Mouse (Mus musculus) liver, adult 2 months (tissue): Measurements from ENCODE around the gene Arhgdib. TPM values are rescaled to one million over a fixed set of nuclear protein-coding genes. Genes with fewer than 3 reads are reported as not detected.

Experiments
- DNase-seq: peaks from one replicate; pipeline ENCODE4 v3.0.0-alpha.2; 2011; ENCODE audit warnings: low read depth, low spot score; ENCODE audit errors: extremely low read depth
- H3K27ac ChIP-seq: fragments of 200-500 bp; replicated peaks from 2 replicates; pipeline ENCODE4 v1.5.1; 2012; ENCODE audit warnings: low read depth, mild to moderate bottlenecking, control low read depth, inconsistent platforms, low read length; ENCODE audit not compliant: insufficient read depth
- H3K27me3 ChIP-seq: fragments of 200-500 bp; 2 replicates; pipeline ENCODE4 v1.6.1; 2012; ENCODE audit warnings: mild to moderate bottlenecking, moderate library complexity, low read length, inconsistent platforms; ENCODE audit not compliant: control insufficient read depth, insufficient read depth
- H3K36me3 ChIP-seq: fragments of 200-500 bp; 2 replicates; pipeline ENCODE4 v1.6.1; 2012; ENCODE audit warnings: low read length, inconsistent platforms; ENCODE audit not compliant: control insufficient read depth, insufficient read depth
- H3K4me1 ChIP-seq: fragments of 200-500 bp; 2 replicates; pipeline ENCODE4 v1.6.1; 2011; ENCODE audit warnings: low read length; ENCODE audit not compliant: control insufficient read depth, insufficient read depth
- H3K4me3 ChIP-seq: fragments of 200-500 bp; 2 replicates; pipeline ENCODE4 v1.5.1; 2011; ENCODE audit warnings: low read depth, mild to moderate bottlenecking, control low read depth, low read length, moderate library complexity; ENCODE audit not compliant: insufficient read depth
- H3K79me2 ChIP-seq: fragments of 200-500 bp; 2 replicates; pipeline ENCODE4 v1.6.1; 2012; ENCODE audit warnings: inconsistent platforms, mild to moderate bottlenecking, low read length, moderate library complexity; ENCODE audit not compliant: control insufficient read depth, insufficient read depth
- H3K9ac ChIP-seq: fragments of 200-500 bp; 2 replicates; pipeline ENCODE4 v1.6.1; 2012; ENCODE audit warnings: low read depth, mild to moderate bottlenecking, control low read depth, inconsistent platforms, low read length
- CTCF ChIP-seq: fragments of 200-500 bp; IDR thresholded peaks from 2 replicates; pipeline ENCODE4 v1.5.1; 2011; ENCODE audit warnings: low read depth, low read length, control low read depth
- POLR2A ChIP-seq: fragments of 200-500 bp; IDR thresholded peaks from 2 replicates; pipeline ENCODE4 v1.6.1; 2011; ENCODE audit warnings: low read length, control low read depth; ENCODE audit not compliant: insufficient read depth; ENCODE audit errors: extremely low read depth
- WGBS: fragments of 180-500 bp; shearing (Covaris S2); methylation state at CpG from one replicate; pipeline ENCODE4 v1.1.7; 2018; 5-methylcytosine and 5-hydroxymethylcytosine counted together
- polyA plus RNA-seq: library from polyadenylated mRNA; depleted of rRNA; stranded (reverse); fragments of >200 nt; gene quantifications from 2 replicates; pipeline ENCODE4 v1.2.3, GENCODE M21; 2012; rRNA removed
- total RNA-seq: library from RNA; depleted of rRNA; stranded (reverse); fragments of >200 nt; gene quantifications from 2 replicates; pipeline ENCODE4 v1.2.3, GENCODE M21; 2014; rRNA removed

The Arhgdib gene
- total and polyA plus RNA-seq, 2 experiments, result 5.3 to 11.9 TPM

GRCm38 (mm10) chr6:136874599-136874998 lies 67.1 kb downstream of the Arhgdib start:
- no peaks in the 10 kb centered on the region for H3K4me1 ChIP-seq
- H3K4me3 ChIP-seq, result no peak overlapping the region
- 71% methylated on average over 8 of the region's 8 CpGs for WGBS
- H3K9ac ChIP-seq, result no peak overlapping the region
- no peaks in the 10 kb centered on the region for H3K36me3 ChIP-seq
- no peaks in the 10 kb centered on the region for H3K79me2 ChIP-seq
- H3K27ac ChIP-seq, result no peak overlapping the region
- H3K27me3 ChIP-seq, result no peaks in the 10 kb centered on the region
- no peak for TF ChIP-seq POLR2A
- no peak for TF ChIP-seq CTCF
- no peak for DNase-seq

Other genes starting within 250 kb of the Arhgdib start
- gene Gucy2c, start 160.1 kb downstream of the Arhgdib start, total RNA-seq, result 0.55 and 2.6 TPM in 2 replicates
- 0.17 and 0.56 TPM in 2 replicates for gene Gucy2c, start 160.1 kb downstream of the Arhgdib start, polyA plus RNA-seq
- 8.8 and 9.9 TPM in 2 replicates for gene Hist4h4, start 137.5 kb downstream of the Arhgdib start, total RNA-seq
- gene Hist4h4, start 137.5 kb downstream of the Arhgdib start, polyA plus RNA-seq, result 0.15 and 0.21 TPM in 2 replicates
- gene H2afj, start 133.7 kb downstream of the Arhgdib start, total RNA-seq, result 53.1 and 63.8 TPM in 2 replicates
- gene H2afj, start 133.7 kb downstream of the Arhgdib start, polyA plus RNA-seq, result 90.3 and 103 TPM in 2 replicates
- gene BC049715, start 114.3 kb downstream of the Arhgdib start, total RNA-seq, result 0.18 and 1.1 TPM in 2 replicates
- 0.09 and 0.61 TPM in 2 replicates for gene BC049715, start 114.3 kb downstream of the Arhgdib start, polyA plus RNA-seq
- 6.6 and 9.0 TPM in 2 replicates for gene Wbp11, start 113.7 kb downstream of the Arhgdib start, total RNA-seq
- gene Wbp11, start 113.7 kb downstream of the Arhgdib start, polyA plus RNA-seq, result 13.6 and 18.0 TPM in 2 replicates
- gene Smco3, start 106.4 kb downstream of the Arhgdib start, total RNA-seq, result 0.07 TPM in 1 of 2 replicates, not detected in the other
- gene Smco3, start 106.4 kb downstream of the Arhgdib start, polyA plus RNA-seq, result not detected in 2 replicates
- gene Art4, start 84.2 kb downstream of the Arhgdib start, total RNA-seq, result 1.8 and 1.9 TPM in 2 replicates
- gene Art4, start 84.2 kb downstream of the Arhgdib start, polyA plus RNA-seq, result 0.93 and 1.1 TPM in 2 replicates
- 10.0 and 10.9 TPM in 2 replicates for gene Mgp, start 66.1 kb downstream of the Arhgdib start, total RNA-seq
- gene Mgp, start 66.1 kb downstream of the Arhgdib start, polyA plus RNA-seq, result 7.3 and 11.9 TPM in 2 replicates
- gene Erp27, start 19.7 kb downstream of the Arhgdib start, total RNA-seq, result 0.40 and 1.8 TPM in 2 replicates
- gene Erp27, start 19.7 kb downstream of the Arhgdib start, polyA plus RNA-seq, result 0.37 and 0.55 TPM in 2 replicates
- gene Pde6h, start 18.1 kb downstream of the Arhgdib start, total RNA-seq, result under 0.01 and 0.07 TPM in 2 replicates
- 0.05 TPM in 1 of 2 replicates, not detected in the other for gene Pde6h, start 18.1 kb downstream of the Arhgdib start, polyA plus RNA-seq
- gene Rerg, start 228.6 kb upstream of the Arhgdib start, total RNA-seq, result 2.2 and 2.8 TPM in 2 replicates
- 1.3 and 2.2 TPM in 2 replicates for gene Rerg, start 228.6 kb upstream of the Arhgdib start, polyA plus RNA-seq